Mouse (Mus musculus): Measurements from ENCODE around the gene Ptger2. TPM values are rescaled to one million over a fixed set of nuclear protein-coding genes. Genes with fewer than 3 reads are reported as not detected.

Gene Ptger2
- total RNA-seq, 2 experiments from 2014 or later = 0.37 to 0.42 TPM

- DNase-seq (ENCODE audit: low spot score in 2 of 2) = no peak
Observed at GRCm38 (mm10) chr14:45048128-45048527, 60.1 kb downstream of the Ptger2 start.

- DNase-seq (ENCODE audit: low spot score in 2 of 2) = peak; percentile 3 to 18
Observed at GRCm38 (mm10) chr14:45049689-45050418, 61.9 kb downstream of the Ptger2 start.

- DNase-seq (ENCODE audit: low spot score in 2 of 2) = no peak
Observed at GRCm38 (mm10) chr14:45050419-45050776, 62.4 kb downstream of the Ptger2 start.

GRCm38 (mm10) chr14:45051116-45051515 is 63.1 kb downstream of the Ptger2 start:
- DNase-seq (ENCODE audit: low spot score in 2 of 2) = no peak

Small RNA genes within 50 kb of the gene (microRNA-seq; reads per million reads assigned to microRNA genes)
- gene Mir327 = 0 reads per million in 2 experiments

Other genes with a start within 250 kb of the Ptger2 start
- gene Gm8267, start 237.9 kb upstream of the Ptger2 start, total RNA-seq (2021) = under 1 TPM in 1 of 2 experiments, not detected in 1; 0.33 TPM
- gene Ptgdr, start 128.8 kb upstream of the Ptger2 start, total RNA-seq (2021) = 1 to 10 TPM in 1 of 2 experiments, under 1 TPM in 1; 0.91 to 1.1 TPM
- gene Gpr137c, start 231.5 kb downstream of the Ptger2 start, total RNA-seq (2021) = 10 to 100 TPM; 30.8 to 33.9 TPM
- 10 to 100 TPM; 60.6 to 66.5 TPM for gene Txndc16, start 232.1 kb downstream of the Ptger2 start, total RNA-seq (2021)